Mouse (Mus musculus) heart, postnatal 0 days (tissue): ENCODE measurements at regions not wholly inside any gene's neighbourhood (a gene's known extent, or its start where the extent isn't known, plus 50 kb on each side); places are given as distances from the start of the nearest gene placed in this dataset.

Experiments
- CTCF ChIP-seq: IDR thresholded peaks from 2 replicates; pipeline ENCODE4 v1.5.1; 2016; ENCODE audit warnings: antibody characterized with exemption, control low read depth, low read depth
- EP300 ChIP-seq: IDR thresholded peaks from 2 replicates; pipeline ENCODE4 v1.6.1; 2016; ENCODE audit warnings: antibody characterized with exemption, low read depth

DNA sequence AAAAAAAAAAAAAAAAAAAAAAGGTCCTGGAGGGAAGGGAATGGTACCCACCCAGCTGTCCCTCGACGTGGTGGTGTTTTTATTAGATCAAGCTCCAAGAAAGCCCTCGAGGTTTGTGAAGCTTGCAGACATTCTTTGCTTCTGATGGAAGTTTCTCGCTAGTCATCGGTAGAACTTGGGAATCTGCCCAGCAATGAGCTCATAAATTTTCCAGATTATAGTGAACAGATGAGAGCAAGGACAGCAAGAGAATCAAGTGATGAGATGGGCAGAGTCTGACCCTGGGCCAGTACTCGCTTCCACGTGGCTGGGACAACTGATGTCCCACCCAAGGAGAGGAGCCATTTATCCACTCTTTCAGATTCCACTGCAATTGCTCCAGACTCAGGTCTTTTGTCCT, 417.6 kb upstream of the Klhl29 start:
- TF ChIP-seq CTCF: no peak
- no peak for TF ChIP-seq EP300
